23 mouse cellular contexts compared by ENCODE assay signal in the genomic region with DNA sequence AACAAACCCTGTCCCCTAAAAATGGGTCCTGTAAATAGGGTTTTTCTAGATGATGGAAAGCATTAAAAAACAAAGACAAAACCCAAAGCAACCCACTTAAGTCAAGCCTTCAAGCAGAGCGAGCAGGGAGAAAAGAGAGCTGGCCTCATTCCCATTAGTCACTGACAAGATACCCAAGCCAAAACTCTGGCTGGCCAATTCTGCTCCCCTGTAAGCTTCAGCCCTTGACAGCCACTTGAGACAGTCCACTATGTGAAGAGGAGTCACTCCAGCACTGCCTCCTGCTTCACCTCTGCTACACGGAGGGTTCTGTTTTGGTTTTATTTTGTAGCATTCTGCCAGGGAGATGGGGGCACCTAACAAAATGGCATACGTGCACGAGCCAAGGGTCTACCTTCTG.
DNase-seq lines count a peak whose midpoint lies in the region; ATAC-seq and TF ChIP-seq lines count a peak whose summit lies in the region.
"Had no signal": no experiment of that assay in that cellular context is flagged by ENCODE, and none has a peak within 500 bp of the region (broad histone marks: within the 10 kb centered on the region; RNA-seq: fewer than 3 reads in every experiment).

No protein-coding gene starts in this region.

- 0 out of 2 replicates have a peak, but pooled peaks cover 3% of the 10 kb centered on the region for H3K36me3 ChIP-seq in hindbrain, postnatal 0 days (ENCODE audit: insufficient read depth, low read length)
- peaks cover 3% of the 10 kb centered on the region; the same call in 1 of the 2 replicates for H3K36me3 ChIP-seq in hindbrain, embryonic 11.5 days (ENCODE audit: control insufficient read depth, insufficient read depth, low read length)
- H3K36me3 ChIP-seq in midbrain, embryonic 14.5 days (ENCODE audit: control insufficient read depth, insufficient read depth, low read length): no peaks in the 10 kb centered on the region
- peaks cover 39% of the 10 kb centered on the region for H3K36me3 ChIP-seq in midbrain, embryonic 10.5 days

- no peaks in the 10 kb centered on the region for H3K4me1 ChIP-seq in hindbrain, postnatal 0 days (ENCODE audit: insufficient read depth, low read length)
- no peaks in the 10 kb centered on the region for H3K4me1 ChIP-seq in hindbrain, embryonic 11.5 days (replicated peaks; ENCODE audit: control insufficient read depth, insufficient read depth, low read length)
- H3K4me1 ChIP-seq in midbrain, embryonic 14.5 days (ENCODE audit: control insufficient read depth, insufficient read depth, low read length): no peaks in the 10 kb centered on the region
- peaks cover 9% of the 10 kb centered on the region for H3K4me1 ChIP-seq in midbrain, embryonic 10.5 days
- H3K4me1 ChIP-seq: embryonic facial prominence, embryonic 12.5 days; limb, embryonic 12.5 days; stomach, embryonic 15.5 days had no signal

- ATAC-seq in hindbrain, postnatal 0 days: no peak
- ATAC-seq in hindbrain, embryonic 11.5 days (ENCODE audit: low FRiP score): no peak
- ATAC-seq in midbrain, embryonic 14.5 days (ENCODE audit: low FRiP score, low TSS enrichment): no peak
- ATAC-seq: forebrain, embryonic 13.5 days; intestine, embryonic 16.5 days; liver, embryonic 12.5 days had no signal

- no peak for TF ChIP-seq CTCF in hindbrain, postnatal 0 days (IDR thresholded peaks at IDR 0.05; ENCODE audit: low read depth)

- WGBS in hindbrain, postnatal 0 days: 60% methylated on average over 4 of the region's 4 CpGs
- 76% methylated on average over 4 of the region's 4 CpGs for WGBS in hindbrain, embryonic 11.5 days
- 86% methylated on average over 4 of the region's 4 CpGs for WGBS in midbrain, embryonic 14.5 days
- 86% methylated on average over 4 of the region's 4 CpGs for WGBS in midbrain, embryonic 10.5 days

- H3K9ac ChIP-seq in hindbrain, postnatal 0 days (replicated peaks; ENCODE audit: low read length): no peak overlapping the region
- no peak overlapping the region for H3K9ac ChIP-seq in hindbrain, embryonic 11.5 days (ENCODE audit: low read depth, low read length)
- no peak overlapping the region for H3K9ac ChIP-seq in midbrain, embryonic 14.5 days (replicated peaks; ENCODE audit: low read length)
- H3K9ac ChIP-seq: embryonic facial prominence, embryonic 12.5 days; forebrain, embryonic 13.5 days; heart, embryonic 15.5 days; hindbrain, embryonic 14.5 days; kidney, embryonic 15.5 days; limb, embryonic 12.5 days; liver, embryonic 12.5 days; lung, embryonic 15.5 days; stomach, embryonic 15.5 days had no signal

- no peaks in the 10 kb centered on the region for H3K27me3 ChIP-seq in hindbrain, postnatal 0 days (ENCODE audit: insufficient read depth, low read length)
- no peaks in the 10 kb centered on the region for H3K27me3 ChIP-seq in hindbrain, embryonic 11.5 days (ENCODE audit: control insufficient read depth, insufficient read depth, low read length)
- H3K27me3 ChIP-seq in midbrain, embryonic 14.5 days (ENCODE audit: control insufficient read depth, insufficient read depth, low read length): no peaks in the 10 kb centered on the region
- no peaks in the 10 kb centered on the region for H3K27me3 ChIP-seq in midbrain, embryonic 10.5 days (ENCODE audit: low read depth, poor library complexity, severe bottlenecking)
- H3K27me3 ChIP-seq: CH12.LX; embryonic facial prominence, embryonic 12.5 days; forebrain, embryonic 13.5 days; heart, embryonic 15.5 days; kidney, embryonic 15.5 days; limb, embryonic 12.5 days; liver, embryonic 12.5 days; lung, embryonic 15.5 days; stomach, embryonic 15.5 days had no signal

- H3K4me2 ChIP-seq in hindbrain, postnatal 0 days (ENCODE audit: low read depth, low read length): no peak overlapping the region
- H3K4me2 ChIP-seq in hindbrain, embryonic 11.5 days (replicated peaks; ENCODE audit: low read depth, low read length): no peak overlapping the region
- H3K4me2 ChIP-seq in midbrain, embryonic 14.5 days (ENCODE audit: low read length): no peak overlapping the region
- H3K4me2 ChIP-seq: embryonic facial prominence, embryonic 12.5 days; forebrain, embryonic 13.5 days; heart, embryonic 15.5 days; hindbrain, embryonic 14.5 days; kidney, embryonic 15.5 days; limb, embryonic 12.5 days; liver, embryonic 12.5 days; lung, embryonic 15.5 days; stomach, embryonic 15.5 days had no signal

- H3K4me3 ChIP-seq in hindbrain, postnatal 0 days (ENCODE audit: low read length): no peak overlapping the region
- no peak overlapping the region for H3K4me3 ChIP-seq in hindbrain, embryonic 11.5 days (ENCODE audit: low read depth, low read length)
- H3K4me3 ChIP-seq in midbrain, embryonic 14.5 days (replicated peaks; ENCODE audit: low read depth, low read length): no peak overlapping the region
- no peak overlapping the region for H3K4me3 ChIP-seq in midbrain, embryonic 10.5 days
- H3K4me3 ChIP-seq: embryonic facial prominence, embryonic 12.5 days; erythroblast, embryonic 14.5 days; forebrain, embryonic 13.5 days; heart, embryonic 15.5 days; kidney, embryonic 15.5 days; limb, embryonic 12.5 days; liver, embryonic 12.5 days; lung, embryonic 15.5 days; stomach, embryonic 15.5 days had no signal

- intact Hi-C loops in heart, postnatal 14 days (cut with DNase I): no loop called here

- peaks cover 8% of the 10 kb centered on the region for H3K9me3 ChIP-seq in hindbrain, postnatal 0 days (ENCODE audit: low read length)
- H3K9me3 ChIP-seq in hindbrain, embryonic 11.5 days (ENCODE audit: control insufficient read depth, low read length): peaks cover 10% of the 10 kb centered on the region
- peaks cover 10% of the 10 kb centered on the region; the same call in 1 of the 2 replicates for H3K9me3 ChIP-seq in midbrain, embryonic 14.5 days (ENCODE audit: control insufficient read depth, low read length)
- H3K9me3 ChIP-seq in midbrain, embryonic 10.5 days (replicated peaks): peaks cover 27% of the 10 kb centered on the region

- DNase-seq in cerebellum, postnatal 14 days: peak; percentile 56 to 64
- no peak for DNase-seq in cerebellum, adult 11-12 months
- DNase-seq in hindbrain, postnatal 0 days (ENCODE audit: low spot score): peak; percentile 56
- no peak for DNase-seq in hindbrain, embryonic 11.5 days (ENCODE audit: low spot score)
- DNase-seq in midbrain, embryonic 14.5 days: peak; percentile 11
- DNase-seq in midbrain, embryonic 10.5 days (ENCODE audit: low spot score): no peak
- peak; percentile 17 to 50 for DNase-seq in heart, postnatal 14 days
- no peak for DNase-seq in gastrocnemius, adult 18-20 months (ENCODE audit: low spot score)
- DNase-seq: adrenal gland, adult 2 months; layer of hippocampus, adult 9-11 months; retina, postnatal 1 day had no signal

- no peak overlapping the region for H3K27ac ChIP-seq in hindbrain, postnatal 0 days
- H3K27ac ChIP-seq in hindbrain, embryonic 11.5 days (ENCODE audit: low read depth, low read length): no peak overlapping the region
- H3K27ac ChIP-seq in midbrain, embryonic 14.5 days (replicated peaks; ENCODE audit: low read depth, low read length): no peak overlapping the region
- no peak overlapping the region for H3K27ac ChIP-seq in midbrain, embryonic 10.5 days (replicated peaks)
- H3K27ac ChIP-seq: embryonic facial prominence, embryonic 12.5 days; forebrain, embryonic 13.5 days; heart, embryonic 15.5 days; hindbrain, embryonic 14.5 days; kidney, embryonic 15.5 days; limb, embryonic 12.5 days; liver, embryonic 12.5 days; lung, embryonic 15.5 days; stomach, embryonic 15.5 days had no signal

Comparison
In these comparisons a context has a peak if more than half of its experiments do, and no peak if none do; other contexts are left out.
1. DNase-seq: peak in cerebellum, postnatal 14 days (2 of 2), hindbrain, postnatal 0 days (single experiment), midbrain, embryonic 14.5 days (single experiment) and heart, postnatal 14 days (2 of 2); none in cerebellum, adult 11-12 months (single experiment), hindbrain, embryonic 11.5 days (single experiment), midbrain, embryonic 10.5 days (single experiment) and gastrocnemius, adult 18-20 months (single experiment).